8 mouse cellular contexts compared by ENCODE assay signal in the genomic region with DNA sequence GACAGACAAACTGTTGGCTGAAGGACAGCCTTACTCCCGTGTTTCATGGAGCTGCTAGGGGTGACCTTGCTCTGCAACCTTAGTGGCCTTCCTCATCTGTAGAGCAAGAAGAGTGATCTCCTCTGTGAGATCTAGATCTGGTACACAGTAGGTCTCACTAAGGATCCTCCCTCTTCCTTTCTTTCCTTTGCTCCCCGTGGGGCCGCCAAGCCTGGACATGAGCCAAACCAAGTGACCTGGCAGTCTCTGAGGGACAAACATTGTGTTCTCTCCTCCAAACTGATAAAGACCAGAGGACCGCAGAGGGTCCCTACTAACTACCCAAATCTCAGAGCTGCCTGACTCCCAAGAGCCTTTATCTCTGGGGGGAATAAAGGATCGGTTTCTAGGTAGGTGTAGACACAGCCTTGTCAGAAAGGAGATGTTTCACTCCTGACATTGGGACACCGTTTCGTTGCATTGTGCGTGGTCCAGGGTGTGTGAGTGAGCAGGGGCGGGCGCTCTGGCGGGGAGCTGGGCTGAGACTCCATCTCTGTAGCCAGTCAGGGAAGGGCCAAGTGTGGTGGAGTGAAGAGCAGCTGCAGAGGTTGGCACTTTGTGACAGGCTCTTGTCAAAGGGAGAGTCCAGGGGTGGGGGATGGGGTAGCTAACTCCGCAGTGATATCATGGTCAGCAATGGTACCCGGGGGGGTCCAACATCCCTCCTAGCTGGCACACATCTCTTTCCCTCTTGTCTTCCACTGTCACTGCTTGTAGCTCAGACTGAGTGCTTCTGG. TPM values are rescaled to one million over a fixed set of nuclear protein-coding genes. Genes with fewer than 3 reads are reported as not detected.
DNase-seq lines count a peak whose midpoint lies in the region.

No protein-coding gene starts in this region.

- intact Hi-C loops in left cerebral cortex, postnatal 36 days (cut with DNase I): no loop called here

- peak; percentile 54 to 59 for DNase-seq in adrenal gland, adult 18-20 months (ENCODE audit: low spot score in 2 of 2)
- no peak for DNase-seq in adrenal gland, postnatal 4 days (ENCODE audit: low spot score in 2 of 2)
- DNase-seq in urinary bladder, postnatal 14 days (ENCODE audit: low spot score): peak; percentile 56
- no peak for DNase-seq in urinary bladder, adult 2 months (ENCODE audit: low spot score)
- peak; percentile 60 for DNase-seq in kidney, postnatal 14 days
- peak; percentile 84 for DNase-seq in testis, postnatal 14 days (ENCODE audit: low spot score)
- DNase-seq in left cerebral cortex, postnatal 36 days (ENCODE audit: low spot score in 2 of 2): no peak
- no peak for DNase-seq in spleen, postnatal 4 days (ENCODE audit: low spot score in 2 of 2)

RNA-seq across cellular contexts. Expression of a gene that starts 12.8 kb away (rescaled TPM):
- under 1 TPM; 0.43 to 0.58 TPM for total RNA-seq in adrenal gland, adult 18-20 months (2021)
- total RNA-seq in adrenal gland, postnatal 4 days (2021): 1 to 10 TPM; 1.2 to 1.5 TPM
- polyA plus RNA-seq in urinary bladder, adult 2 months (2012; rRNA removed): 1.3 and 1.8 TPM in 2 replicates
- under 1 TPM in 1 of 2 experiments, not detected in 1; 0.17 TPM for total RNA-seq in left cerebral cortex, postnatal 36 days (2021)

RNA-seq across cellular contexts. Expression of a gene that starts 38.7 kb away (rescaled TPM):
- 10 to 100 TPM; 25.2 to 26.1 TPM for total RNA-seq in adrenal gland, adult 18-20 months (2021)
- 10 to 100 TPM; 37.0 to 37.1 TPM for total RNA-seq in adrenal gland, postnatal 4 days (2021)
- polyA plus RNA-seq in urinary bladder, adult 2 months (2012; rRNA removed): 44.0 and 44.7 TPM in 2 replicates
- 10 to 100 TPM; 49.9 to 57.7 TPM for total RNA-seq in left cerebral cortex, postnatal 36 days (2021)

RNA-seq across cellular contexts. Expression of a gene that starts 50.0 kb away (rescaled TPM):
- 10 to 100 TPM; 72.1 to 86.9 TPM for total RNA-seq in adrenal gland, adult 18-20 months (2021)
- total RNA-seq in adrenal gland, postnatal 4 days (2021): 10 to 100 TPM; 92.5 to 98.7 TPM
- polyA plus RNA-seq in urinary bladder, adult 2 months (2012; rRNA removed): 5.3 and 13.3 TPM in 2 replicates
- total RNA-seq in left cerebral cortex, postnatal 36 days (2021): 100 to 1,000 TPM in 1 of 2 experiments, 10 to 100 TPM in 1; 91.3 to 110 TPM

Comparison
In these comparisons a context has a peak if more than half of its experiments do, and no peak if none do; other contexts are left out.
1. DNase-seq: peak in adrenal gland, adult 18-20 months (2 of 2), urinary bladder, postnatal 14 days (single experiment), kidney, postnatal 14 days (single experiment) and testis, postnatal 14 days (single experiment); none in adrenal gland, postnatal 4 days (0 of 2), urinary bladder, adult 2 months (single experiment), left cerebral cortex, postnatal 36 days (0 of 2) and spleen, postnatal 4 days (0 of 2).